ENCODE assay signal across 28 mouse cellular contexts in genomic region chr2:126729207-126729606, GRCm38 (mm10). TPM values are rescaled to one million over a fixed set of nuclear protein-coding genes. Genes with fewer than 3 reads are reported as not detected.
"Had no signal": no experiment of that assay in that cellular context is flagged by ENCODE, and none has a peak within 500 bp of the region (broad histone marks: within the 10 kb centered on the region; RNA-seq: fewer than 3 reads in every experiment).

No protein-coding gene starts in this region.

- H3K4me3 ChIP-seq: heart, embryonic 10.5 days; heart, embryonic 12.5 days; hindbrain, embryonic 13.5 days; hindbrain, embryonic 15.5 days; kidney, embryonic 15.5 days; limb, embryonic 13.5 days; limb, embryonic 15.5 days; liver, embryonic 13.5 days; liver, embryonic 15.5 days had no signal

- H3K4me2 ChIP-seq: heart, embryonic 12.5 days; hindbrain, embryonic 13.5 days; hindbrain, embryonic 15.5 days; kidney, embryonic 15.5 days; limb, embryonic 13.5 days; limb, embryonic 15.5 days; liver, embryonic 13.5 days; liver, embryonic 15.5 days had no signal

- H3K27ac ChIP-seq: heart, embryonic 10.5 days; hindbrain, embryonic 13.5 days; hindbrain, embryonic 15.5 days; hindbrain, postnatal 0 days; kidney, embryonic 15.5 days; kidney, postnatal 0 days; limb, embryonic 13.5 days; limb, embryonic 15.5 days; liver, embryonic 13.5 days; liver, embryonic 15.5 days had no signal

- H3K27me3 ChIP-seq: heart, embryonic 12.5 days; hindbrain, embryonic 13.5 days; hindbrain, embryonic 15.5 days; kidney, embryonic 15.5 days; limb, embryonic 13.5 days; limb, embryonic 15.5 days; liver, embryonic 13.5 days; liver, embryonic 15.5 days had no signal

- H3K9ac ChIP-seq: heart, embryonic 12.5 days; hindbrain, embryonic 13.5 days; hindbrain, embryonic 15.5 days; kidney, embryonic 15.5 days; limb, embryonic 13.5 days; limb, embryonic 15.5 days; liver, embryonic 13.5 days; liver, embryonic 15.5 days had no signal

- DNase-seq: gastrocnemius, postnatal 14 days; gastrocnemius, postnatal 36 days; heart, adult 18-20 months; heart, postnatal 14 days; heart, postnatal 36 days; kidney, adult 11 months; kidney, adult 2 months; kidney, adult 9 months; kidney, postnatal 14 days; kidney, postnatal 36 days; layer of hippocampus, adult 9-11 months; layer of hippocampus, postnatal 36 days; left cerebral cortex, postnatal 4 days; liver, embryonic 13.5 days; lung, adult 18-20 months had no signal

- H3K4me1 ChIP-seq: heart, embryonic 10.5 days; hindbrain, embryonic 13.5 days; hindbrain, embryonic 15.5 days; kidney, embryonic 15.5 days; limb, embryonic 13.5 days; limb, embryonic 15.5 days; liver, embryonic 15.5 days had no signal

- ATAC-seq: hindbrain, postnatal 0 days; intestine, embryonic 16.5 days had no signal

- H3K9me3 ChIP-seq: heart, embryonic 10.5 days; heart, embryonic 12.5 days; hindbrain, embryonic 13.5 days; hindbrain, embryonic 15.5 days; kidney, embryonic 15.5 days; limb, embryonic 13.5 days; limb, embryonic 15.5 days; liver, embryonic 13.5 days; liver, embryonic 15.5 days had no signal

RNA-seq across cellular contexts. Expression of gene Usp50, which starts 54.1 kb away (rescaled TPM):
- total RNA-seq: gastrocnemius, adult 8-10 months; heart, adult 18-20 months; heart, postnatal 36 days; left cerebral cortex, postnatal 10 days; left cerebral cortex, postnatal 4 days had no signal
